Mouse (Mus musculus) bone marrow, adult 2 months (tissue): ENCODE measurements around the gene Ctxn2. TPM values are rescaled to one million over a fixed set of nuclear protein-coding genes. Genes with fewer than 3 reads are reported as not detected.

Experiments
- H3K27ac ChIP-seq: fragments of 200-500 bp; 2 replicates; pipeline ENCODE4 v1.5.1; 2012; ENCODE audit warnings: low read depth, mild to moderate bottlenecking, control low read depth, inconsistent platforms, low read length; ENCODE audit not compliant: control insufficient read depth, poor library complexity, insufficient read depth
- H3K4me1 ChIP-seq: fragments of 200-500 bp; 2 replicates; pipeline ENCODE4 v1.6.1; 2011; ENCODE audit warnings: low read length; ENCODE audit not compliant: control insufficient read depth, insufficient read depth
- H3K4me3 ChIP-seq: fragments of 200-500 bp; replicated peaks from 2 replicates; pipeline ENCODE3; 2011; ENCODE audit warnings: mild to moderate bottlenecking, low read depth, low read length, control low read depth; ENCODE audit not compliant: control insufficient read depth
- CTCF ChIP-seq: fragments of 200-500 bp; IDR thresholded peaks from 2 replicates; pipeline ENCODE4 v1.5.1; 2011; ENCODE audit warnings: low read length, control low read depth; ENCODE audit not compliant: control insufficient read depth, insufficient read depth
- POLR2A ChIP-seq: fragments of 200-500 bp; IDR thresholded peaks from 2 replicates; pipeline ENCODE4 v1.6.1; 2011; ENCODE audit warnings: low read depth, mild to moderate bottlenecking, control low read depth, low read length, borderline replicate concordance; ENCODE audit not compliant: control insufficient read depth
- WGBS: fragments of 180-500 bp; shearing (Covaris S2); methylation state at CpG from one replicate; pipeline ENCODE4 v1.1.7; 2018; 5-methylcytosine and 5-hydroxymethylcytosine counted together
- polyA plus RNA-seq: library from polyadenylated mRNA; stranded (reverse); fragments of >200 nt; gene quantifications from 2 replicates; pipeline ENCODE4 v1.2.4, GENCODE M21; 2011; ENCODE audit warnings: low replicate concordance; ENCODE audit not compliant: missing spikeins, insufficient read depth, insufficient read length

The Ctxn2 gene
- polyA plus RNA-seq, 1 experiment, result not detected

DNA sequence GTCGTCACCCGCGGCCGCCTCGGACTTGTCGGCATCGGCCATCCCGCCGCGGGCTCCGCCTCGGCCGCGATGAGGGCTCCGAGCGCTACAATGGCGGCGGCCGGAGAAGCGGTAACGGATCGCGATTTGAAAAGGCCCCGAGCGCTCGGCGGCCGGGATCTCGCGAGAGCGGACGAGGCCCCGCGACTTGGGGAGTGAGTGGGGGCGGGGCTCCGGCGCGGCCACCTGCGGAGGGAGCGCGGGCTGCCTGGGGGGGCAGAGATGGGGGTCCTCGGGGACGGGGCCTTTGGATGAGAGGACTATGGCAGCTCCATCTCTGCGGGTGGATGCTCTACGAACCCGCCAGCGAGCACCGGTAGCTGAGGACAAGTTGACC is 13.0 kb upstream of the Ctxn2 start, which contains the start of gene Myef2:
TSS of gene Myef2 (minus strand) at position 185 of the 376 bp plus-strand sequence.
- Histone ChIP-seq H3K4me1 (no peaks in the 10 kb centered on the region; the same call in 1 of the 2 replicates), H3K4me3 (peak within 1 kb of the TSS; percentile 86), H3K27ac (peak within 1 kb of the TSS; percentile 36; the same call in 1 of the 2 replicates)
- WGBS, result 2% methylated on average over 45 of the region's 48 CpGs
- TF ChIP-seq POLR2A, result no peak
- TF ChIP-seq CTCF, result no peak

DNA sequence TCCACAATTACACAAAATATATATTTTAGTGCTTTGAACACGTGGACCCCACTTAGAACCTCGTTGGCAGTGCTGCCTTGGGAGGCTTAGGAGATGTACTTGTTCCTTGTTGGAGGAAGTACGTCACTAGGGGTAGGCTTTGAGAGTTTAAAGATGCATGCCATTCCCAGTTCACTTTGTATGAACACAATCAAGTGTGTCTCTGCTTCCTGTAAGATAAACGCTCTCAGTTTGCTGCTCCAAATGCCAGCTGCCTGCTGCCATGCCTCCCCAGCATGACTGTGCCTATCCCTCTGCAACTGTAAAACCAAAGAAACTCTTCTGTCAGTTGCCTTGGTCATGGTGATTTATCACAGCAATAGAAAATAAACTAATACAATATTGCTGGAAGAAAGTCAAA is 10.7 kb upstream of the Ctxn2 start:
- no peak overlapping the region for H3K4me3 ChIP-seq
- no peak overlapping the region for H3K27ac ChIP-seq
- 28% methylated on average over 4 of the region's 4 CpGs for WGBS
- TF ChIP-seq CTCF (no peak), POLR2A (no peak)
- H3K4me1 ChIP-seq, result no peaks in the 10 kb centered on the region; the same call in 1 of the 2 replicates

DNA sequence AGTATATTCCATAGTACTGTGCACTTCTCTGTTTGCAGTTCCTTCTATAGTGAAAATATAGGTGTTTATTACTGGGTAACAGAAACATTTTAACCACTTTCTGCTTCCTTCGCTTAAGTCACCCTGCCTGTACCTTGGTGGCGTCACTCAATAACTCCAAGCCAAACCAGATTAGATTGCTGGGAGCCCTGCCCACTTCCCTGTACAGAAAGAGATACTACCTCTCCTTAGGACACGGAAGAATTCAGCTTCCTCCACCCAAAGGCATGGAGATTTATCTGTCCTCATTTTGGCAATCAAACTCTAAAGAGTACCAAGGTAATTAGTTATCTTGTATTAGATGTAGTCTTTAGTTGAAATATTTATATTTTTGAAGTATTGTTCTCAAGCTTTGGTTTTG is 9.7 kb upstream of the Ctxn2 start:
- no peak for TF ChIP-seq CTCF
- TF ChIP-seq POLR2A, result no peak
- Histone ChIP-seq H3K4me3 (no peak overlapping the region), H3K27ac (no peak overlapping the region), H3K4me1 (no peaks in the 10 kb centered on the region)
- WGBS, result 63% methylated on average over 3 of the region's 3 CpGs

DNA sequence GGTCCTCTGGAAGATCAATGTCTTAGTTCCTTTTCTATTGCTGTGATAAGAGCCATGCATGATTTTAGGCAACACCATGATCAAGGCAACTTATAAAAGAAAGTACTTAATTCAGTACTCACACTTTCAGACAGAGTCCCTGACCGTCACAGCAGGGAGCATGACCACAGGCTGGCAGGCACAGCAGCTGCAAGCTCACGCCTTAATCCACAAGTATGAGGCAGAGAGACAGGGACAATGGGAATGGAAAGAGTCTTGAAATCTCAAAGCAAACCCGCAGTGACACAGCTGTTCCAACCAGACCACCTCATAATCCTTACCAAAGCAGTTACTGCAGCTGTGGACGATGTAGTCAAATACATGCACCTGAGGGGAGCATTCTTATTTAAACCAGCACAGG is 2.4 kb upstream of the Ctxn2 start:
- Histone ChIP-seq H3K27ac (no peak overlapping the region), H3K4me3 (no peak overlapping the region), H3K4me1 (peaks cover 2% of the 10 kb centered on the region; the same call in 1 of the 2 replicates)
- TF ChIP-seq POLR2A, result no peak
- no peak for TF ChIP-seq CTCF
- whole genome bisulfite sequencing, result 54% methylated on average over 4 of the region's 4 CpGs

DNA sequence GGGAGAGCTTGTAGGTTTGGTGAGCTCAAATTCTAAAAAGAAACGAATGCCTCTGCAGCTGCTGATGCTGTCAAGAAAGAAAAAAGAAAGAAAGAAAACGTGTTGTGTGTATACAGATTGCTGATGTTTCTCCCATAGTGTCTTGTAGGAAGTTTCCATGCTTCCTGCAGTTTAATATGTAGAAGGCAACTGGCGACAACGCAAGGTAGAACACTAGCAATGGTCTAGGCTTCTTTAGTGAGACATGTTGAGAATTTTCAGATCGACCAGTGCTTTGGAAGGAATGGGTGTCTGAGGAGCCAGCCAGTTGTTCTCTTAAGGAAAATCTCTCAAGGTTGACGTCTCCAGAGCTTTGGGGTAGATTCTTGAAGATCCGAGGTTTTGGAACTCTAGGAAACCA is 354 bp downstream of the Ctxn2 start:
- Histone ChIP-seq H3K4me1 (peaks cover 2% of the 10 kb centered on the region; the same call in 1 of the 2 replicates), H3K4me3 (no peak overlapping the region), H3K27ac (no peak overlapping the region)
- TF ChIP-seq CTCF (no peak), POLR2A (no peak)
- WGBS, result 29% methylated on average over 7 of the region's 7 CpGs

DNA sequence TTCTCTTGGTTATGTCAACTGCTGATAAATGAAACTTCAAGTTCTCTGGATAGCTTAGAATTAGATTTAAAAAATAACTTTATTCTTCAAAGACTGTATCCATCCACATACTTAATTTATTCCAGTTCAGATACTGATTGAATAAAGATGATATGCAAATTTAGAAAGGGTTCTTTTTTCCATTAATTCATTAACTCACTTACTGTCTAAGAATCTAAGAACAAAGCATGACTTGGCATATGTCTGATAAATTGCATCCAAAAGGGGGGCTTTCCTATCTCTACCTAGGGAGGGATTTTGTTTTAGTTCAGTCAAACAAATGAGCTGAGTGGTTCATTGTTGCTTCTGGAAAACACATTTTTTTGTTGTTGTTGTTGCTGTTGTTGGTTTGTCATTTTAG is 5.8 kb downstream of the Ctxn2 start:
- Histone ChIP-seq H3K27ac (no peak overlapping the region), H3K4me1 (no peaks in the 10 kb centered on the region), H3K4me3 (no peak overlapping the region)
- TF ChIP-seq POLR2A (no peak), CTCF (no peak)

DNA sequence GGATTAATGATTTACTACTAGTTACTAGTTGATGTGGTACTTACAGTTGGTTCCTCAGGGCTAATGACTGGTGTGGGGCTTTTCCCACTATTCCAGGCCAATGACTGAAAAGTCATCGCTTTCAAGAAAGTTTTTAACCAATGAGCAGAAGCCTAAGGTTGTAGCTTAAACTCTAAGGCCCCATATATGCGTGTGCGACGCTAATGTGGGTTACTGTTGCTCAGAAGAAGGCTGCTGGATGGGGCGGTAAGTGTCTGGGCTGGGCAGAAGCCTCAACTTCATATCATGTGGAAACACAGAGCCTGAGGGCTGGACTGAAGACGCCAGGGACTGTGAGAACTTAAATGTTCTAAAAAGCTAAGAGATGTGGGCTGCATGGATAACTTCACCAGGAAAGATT is 15.9 kb downstream of the Ctxn2 start, which contains the start of gene Slc12a1:
TSS of gene Slc12a1 (plus strand) at position 118 of the 400 bp plus-strand sequence.
- Histone ChIP-seq H3K4me1 (no peaks in the 10 kb centered on the region), H3K27ac (no peak within 1 kb of the TSS), H3K4me3 (no peak within 1 kb of the TSS)
- TF ChIP-seq CTCF (no peak), POLR2A (no peak)
- 78% methylated on average over 6 of the region's 6 CpGs for WGBS

DNA sequence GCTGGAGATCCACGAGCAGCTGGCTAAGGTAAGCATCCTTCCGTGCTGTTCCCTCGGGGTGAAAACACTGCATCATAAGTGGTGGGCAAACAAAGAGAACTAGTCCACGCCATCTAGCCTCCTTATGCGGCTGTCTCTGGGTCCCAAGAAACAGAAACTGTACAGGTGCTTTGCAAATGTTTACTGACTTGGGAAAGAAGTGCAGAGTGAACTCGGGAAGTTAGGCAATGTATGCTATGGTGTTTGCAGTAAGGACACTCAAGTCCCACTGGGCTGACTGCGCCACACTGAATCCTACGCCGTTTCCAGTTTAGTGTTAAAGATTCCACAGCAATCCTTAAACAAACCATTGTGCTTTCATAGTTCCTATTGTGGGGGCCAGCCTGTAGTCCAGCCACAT is 17.8 kb downstream of the Ctxn2 start:
- 81% methylated on average over 9 of the region's 9 CpGs for WGBS
- no peak overlapping the region for H3K27ac ChIP-seq
- TF ChIP-seq POLR2A (no peak), CTCF (no peak)

DNA sequence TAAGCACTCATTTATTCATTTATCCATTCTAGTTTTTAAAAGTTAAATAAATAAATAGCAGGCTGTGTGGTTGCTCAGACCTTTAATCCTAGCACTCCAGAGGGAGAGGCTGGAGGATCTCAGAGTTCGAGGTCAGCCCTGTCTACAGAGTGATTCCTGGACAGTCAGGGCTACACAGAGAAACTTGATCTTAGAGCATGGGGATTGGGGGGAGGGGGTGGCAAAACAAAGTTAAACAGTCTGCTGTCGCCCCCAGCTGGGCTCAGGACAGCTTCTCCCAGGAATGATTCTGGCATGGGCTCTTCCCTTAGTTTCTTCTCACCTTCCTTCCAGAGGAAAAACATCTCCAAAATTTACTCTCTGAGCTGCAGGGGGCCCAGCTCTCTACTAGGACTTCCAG is 19.0 kb downstream of the Ctxn2 start:
- Histone ChIP-seq H3K4me3 (no peak overlapping the region), H3K4me1 (no peaks in the 10 kb centered on the region), H3K27ac (no peak overlapping the region)
- 41% methylated on average over 2 of the region's 2 CpGs for WGBS
- TF ChIP-seq POLR2A (no peak), CTCF (no peak)

More for the DNA sequence above, 17.8 kb downstream of the Ctxn2 start:
- H3K4me1 ChIP-seq, result no peaks in the 10 kb centered on the region
- H3K4me3 ChIP-seq, result no peak overlapping the region
